Mouse (Mus musculus) c-Kit-positive CD71-positive TER-119-positive erythroid progenitor cells, embryonic 14.5 days (primary cell): Measurements from ENCODE around the gene Arel1.

Source experiments
- DNase-seq: peaks from one replicate; pipeline ENCODE4 v3.0.0-alpha.2; 2013; ENCODE audit warnings: low spot score

Arel1 gene

DNA sequence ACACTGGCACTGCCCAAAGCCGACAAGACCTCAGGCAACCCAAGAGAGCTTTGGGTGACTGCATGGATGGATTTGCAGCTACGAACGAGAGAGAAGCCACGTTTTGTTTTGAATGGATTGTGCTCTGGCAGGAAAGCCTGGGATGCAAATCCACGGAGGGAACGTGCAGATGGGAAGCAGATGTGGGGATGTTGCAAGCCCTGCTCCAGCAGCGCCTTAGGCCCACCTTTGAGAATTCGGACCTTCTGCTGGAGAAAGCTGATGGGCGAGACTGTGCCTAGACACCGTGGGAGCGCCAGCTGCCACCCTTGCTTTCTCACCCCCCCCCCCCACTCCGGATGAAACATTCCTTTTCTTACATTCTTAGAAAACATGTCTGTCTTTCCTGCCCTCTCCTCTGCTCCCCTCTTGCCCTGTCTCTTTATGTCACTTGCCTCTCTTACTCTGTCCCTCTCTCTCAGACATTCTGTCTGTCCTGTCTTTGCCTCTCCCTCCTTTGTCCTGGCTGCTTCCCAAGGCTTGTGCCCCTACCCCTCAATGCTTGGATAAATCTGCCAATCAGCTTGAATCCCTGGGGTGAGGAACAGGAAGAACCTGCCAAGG, 63.6 kb downstream of the Arel1 start:
- DNase-seq: no peak

DNA sequence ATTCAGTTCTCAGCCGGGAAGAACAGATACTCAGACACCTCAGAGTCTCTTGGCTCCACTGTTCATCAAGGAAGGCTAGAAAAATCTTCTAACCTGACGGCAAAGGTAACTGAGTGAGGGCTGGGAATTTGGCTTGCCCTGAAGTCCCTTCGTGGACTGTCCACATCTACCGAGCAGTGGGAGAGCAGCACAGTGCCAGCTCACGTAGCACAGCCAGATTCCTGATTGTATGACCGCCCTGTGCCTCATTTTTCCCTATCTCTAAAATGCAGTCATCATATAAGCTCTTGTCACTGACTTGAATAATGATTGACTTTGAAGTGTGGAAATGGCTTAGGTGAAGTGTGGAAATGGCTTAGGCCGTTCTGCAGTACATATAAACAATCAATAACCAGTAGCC, 66.3 kb downstream of the Arel1 start:
- DNase-seq: no peak

DNA sequence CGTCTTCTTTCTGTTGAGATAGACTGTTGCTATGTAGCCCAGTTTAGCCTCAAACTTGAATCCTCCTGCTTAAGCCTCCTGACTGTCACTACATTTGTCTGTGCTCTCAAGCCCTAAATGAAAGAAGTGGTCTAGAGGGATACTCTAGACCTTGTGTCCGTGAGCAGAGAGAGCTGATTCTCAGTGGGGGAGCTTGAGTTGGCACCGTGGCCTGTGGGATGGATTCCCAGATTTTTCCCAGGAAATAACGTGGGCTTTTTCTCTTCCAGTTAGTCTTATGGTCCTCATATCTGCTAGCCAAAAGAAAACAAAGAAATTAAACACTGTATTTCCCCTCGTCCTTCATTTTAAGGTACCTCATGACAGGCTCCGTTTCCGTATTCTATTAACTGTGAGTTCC, 70.4 kb downstream of the Arel1 start:
- DNase-seq: no peak

DNA sequence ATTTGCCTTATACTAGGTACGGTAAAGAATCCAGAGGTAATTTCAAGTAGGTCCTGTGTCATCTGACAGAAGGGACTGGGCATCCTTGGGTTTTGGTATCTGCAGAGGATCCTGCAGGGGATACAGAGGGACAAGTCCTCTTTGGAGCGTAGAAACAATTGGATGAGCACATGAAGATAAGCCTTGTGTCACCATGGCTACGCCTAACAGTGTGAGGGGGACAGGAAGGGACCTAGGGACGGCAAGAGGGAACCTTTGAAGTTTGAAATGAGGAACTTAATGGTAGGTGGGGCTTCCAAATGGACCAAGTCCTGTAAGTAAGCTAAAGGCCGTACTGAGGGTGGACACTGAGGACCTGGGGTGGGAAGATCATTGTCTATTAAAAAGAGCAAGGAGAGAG, 73.4 kb downstream of the Arel1 start:
- DNase-seq: no peak

DNA sequence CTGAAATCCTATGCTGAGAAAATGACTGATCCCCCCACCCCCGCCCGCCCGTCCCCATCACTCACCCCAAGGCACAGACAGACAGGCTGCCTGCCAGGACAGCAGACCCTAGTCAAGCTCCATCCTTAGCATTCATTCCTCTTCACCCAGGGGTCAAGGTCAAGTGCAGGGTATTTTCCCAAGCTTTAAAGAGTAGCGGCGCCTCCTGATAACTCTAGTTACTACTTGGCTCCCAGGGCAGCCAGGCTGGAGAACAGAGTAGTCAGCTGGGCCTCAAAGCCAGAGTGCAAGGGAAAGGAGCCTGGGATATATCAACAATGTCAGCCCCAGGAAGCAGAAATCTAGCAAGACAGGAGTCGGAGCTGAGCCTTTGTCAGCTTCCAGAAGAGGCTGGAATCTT, 74.5 kb downstream of the Arel1 start:
- no peak for DNase-seq

DNA sequence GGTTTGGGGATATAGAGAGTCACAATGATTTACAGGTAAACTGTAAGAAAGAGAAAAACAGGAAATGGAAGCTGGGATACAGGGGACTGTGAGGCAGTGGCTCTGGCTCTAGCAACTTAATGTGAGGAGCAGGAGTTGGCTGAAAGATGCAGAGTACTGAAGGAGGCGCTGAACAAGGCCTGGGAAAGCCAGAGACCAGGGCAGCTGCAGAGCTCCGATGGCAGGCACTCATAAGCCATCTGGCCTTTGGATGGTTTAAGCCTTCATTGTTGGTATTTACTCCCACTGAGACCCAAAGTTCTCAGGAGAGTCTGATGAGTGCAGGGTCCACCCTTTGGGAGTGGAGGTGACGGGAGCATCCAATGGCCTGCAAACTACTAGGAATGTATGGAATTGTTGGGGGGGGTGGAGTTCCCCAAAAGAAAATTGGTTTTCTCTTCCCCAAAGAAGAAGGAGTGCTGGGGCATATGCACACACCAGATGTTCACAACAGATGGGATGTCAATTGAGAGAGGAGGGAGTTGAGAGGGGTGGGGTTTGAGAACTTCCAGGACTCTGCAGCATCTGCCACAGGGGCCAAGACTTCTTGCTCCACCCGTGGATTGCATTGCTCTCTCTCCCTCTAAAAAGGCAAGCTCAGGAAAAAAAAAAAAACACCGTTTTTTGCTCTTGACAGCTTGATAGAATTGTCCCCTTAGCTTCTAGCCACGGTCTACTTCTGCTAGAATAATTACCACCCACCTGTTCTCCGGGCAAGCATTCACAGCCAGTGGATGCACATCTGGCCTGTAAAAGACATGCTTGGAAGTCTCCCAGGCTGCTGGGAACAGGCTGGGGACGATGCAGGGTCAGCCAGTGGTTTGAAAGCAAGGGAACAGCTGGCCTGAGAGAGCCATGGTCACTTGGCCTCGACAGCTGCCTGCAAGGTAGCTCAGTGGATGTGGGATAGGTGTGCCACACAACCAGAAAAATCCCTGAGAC, 76.8 kb downstream of the Arel1 start:
- DNase-seq: no peak

DNA sequence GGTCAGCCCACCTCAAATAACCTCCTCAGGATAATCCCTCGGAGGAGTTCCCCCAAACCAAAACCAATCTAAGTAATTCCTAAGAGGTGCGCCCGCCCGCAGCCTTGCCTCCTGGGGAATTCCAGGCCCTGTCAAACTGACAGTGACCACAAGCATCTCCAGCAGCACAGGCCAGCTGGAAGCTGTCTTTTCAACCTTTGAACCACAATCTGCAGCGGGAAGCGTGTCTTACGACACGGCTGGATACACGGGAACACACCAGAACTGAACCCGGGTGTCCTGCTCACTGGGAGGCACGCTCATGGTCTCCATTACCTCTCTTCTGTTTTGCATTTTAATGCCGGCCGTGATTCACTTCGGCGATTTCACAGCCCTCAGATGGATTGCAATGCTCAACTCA, 80.4 kb downstream of the Arel1 start:
- no peak for DNase-seq

DNA sequence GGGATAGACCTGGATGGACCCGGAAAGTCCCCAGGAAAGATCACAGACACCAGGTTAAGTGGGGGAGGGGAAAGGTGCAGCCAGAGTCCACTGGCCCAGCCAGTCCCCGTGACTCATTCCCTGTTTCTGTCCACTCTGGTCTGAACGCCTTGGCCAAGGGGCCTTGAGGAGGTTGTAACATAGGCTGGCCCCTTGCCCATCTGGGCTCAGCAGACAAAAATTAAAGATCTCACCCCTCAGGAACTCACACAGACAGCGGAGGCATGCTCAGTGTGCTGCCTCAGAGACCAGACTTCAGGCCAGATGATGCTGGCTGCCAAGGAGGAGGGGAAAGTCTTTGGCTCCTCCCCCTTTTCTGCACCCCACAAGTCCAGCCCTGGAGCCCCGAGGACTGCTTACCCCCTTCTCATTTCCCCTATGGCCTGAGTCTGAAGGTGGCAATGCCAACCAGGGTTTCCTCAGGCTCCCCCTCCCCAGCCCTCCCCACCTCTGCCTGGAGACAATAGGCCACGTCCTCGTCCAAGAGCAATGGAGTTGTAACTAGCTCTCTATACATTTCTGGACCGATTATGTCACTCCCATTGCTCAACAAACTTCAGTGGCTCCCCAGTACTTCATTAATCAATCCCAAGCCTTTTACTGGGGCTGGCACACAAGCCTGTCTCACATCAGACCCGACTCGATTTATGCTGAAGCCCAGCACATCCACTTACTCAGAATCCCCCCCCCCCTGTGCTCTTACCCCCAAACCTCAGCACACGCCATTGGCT, 85.4 kb downstream of the Arel1 start:
- no peak for DNase-seq

DNA sequence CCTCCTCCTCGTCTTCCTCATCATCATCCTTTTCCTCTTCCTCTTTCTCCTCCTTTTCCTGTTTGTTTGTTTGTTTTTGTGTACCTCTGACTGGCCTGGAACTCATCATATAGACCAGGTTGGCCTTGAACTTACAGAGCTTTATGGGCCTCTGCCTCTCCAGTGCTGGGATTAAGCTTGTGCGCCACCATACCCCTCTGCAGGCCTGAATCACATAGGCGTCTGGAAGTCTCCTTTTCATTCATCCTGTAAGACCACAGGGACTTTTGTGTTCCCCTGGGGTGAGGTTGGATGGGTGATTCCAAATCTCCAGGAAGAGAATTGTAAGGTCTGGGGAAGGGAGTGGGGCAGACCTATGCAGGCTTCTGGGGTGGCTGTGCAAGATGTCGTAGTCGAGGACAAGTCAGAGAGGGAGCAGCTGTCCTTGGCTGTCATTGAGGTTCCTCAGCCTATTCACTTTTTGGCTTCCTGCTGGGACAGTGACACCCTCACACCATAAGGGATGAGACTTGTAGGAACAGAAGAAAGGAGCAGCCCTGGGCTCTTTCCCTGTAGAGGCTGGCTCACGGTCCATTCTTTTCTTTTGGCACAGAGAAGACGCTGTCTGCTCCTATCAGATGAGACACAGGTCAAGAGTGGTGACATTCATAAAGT, 86.2 kb downstream of the Arel1 start:
- DNase-seq: no peak

DNA sequence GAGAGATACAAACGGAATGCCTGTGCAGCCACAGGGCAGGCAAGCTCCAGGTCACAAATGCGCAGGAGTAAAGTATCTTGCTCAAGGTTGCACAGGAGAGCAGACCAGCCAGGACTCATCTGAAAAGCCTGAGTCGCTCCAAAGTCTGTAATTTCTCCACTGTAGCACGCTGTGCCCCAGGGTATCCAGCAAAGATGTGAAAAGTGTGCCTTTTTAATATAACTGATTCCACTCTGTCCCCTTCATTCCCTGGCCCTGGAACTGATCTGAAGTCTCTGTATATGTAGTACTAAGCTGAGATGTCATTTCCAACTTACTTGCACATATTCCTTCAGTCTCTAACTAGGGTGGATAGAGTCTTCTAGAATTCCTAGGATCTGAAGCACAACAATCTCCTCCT, 87.9 kb downstream of the Arel1 start:
- DNase-seq: no peak

DNA sequence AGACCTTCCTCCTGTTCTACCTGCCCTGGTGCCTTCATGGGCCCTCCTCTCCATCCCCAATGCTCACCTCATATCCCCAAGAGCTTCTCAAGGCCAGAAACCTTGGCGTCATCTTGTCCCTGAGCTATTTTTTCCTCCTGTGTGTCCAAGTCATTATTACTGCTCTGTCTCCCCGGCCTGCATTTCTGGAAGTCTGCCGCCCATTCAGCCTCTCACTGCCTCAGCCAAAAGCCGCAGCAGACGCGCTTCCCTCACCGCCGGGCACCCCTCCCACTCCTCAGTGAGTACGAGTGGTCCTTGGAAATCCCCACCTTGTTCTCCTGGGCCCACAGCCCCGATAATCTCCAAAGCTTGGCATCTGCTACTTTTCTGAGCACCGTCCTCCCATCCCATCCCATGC, 90.6 kb downstream of the Arel1 start:
- no peak for DNase-seq

DNA sequence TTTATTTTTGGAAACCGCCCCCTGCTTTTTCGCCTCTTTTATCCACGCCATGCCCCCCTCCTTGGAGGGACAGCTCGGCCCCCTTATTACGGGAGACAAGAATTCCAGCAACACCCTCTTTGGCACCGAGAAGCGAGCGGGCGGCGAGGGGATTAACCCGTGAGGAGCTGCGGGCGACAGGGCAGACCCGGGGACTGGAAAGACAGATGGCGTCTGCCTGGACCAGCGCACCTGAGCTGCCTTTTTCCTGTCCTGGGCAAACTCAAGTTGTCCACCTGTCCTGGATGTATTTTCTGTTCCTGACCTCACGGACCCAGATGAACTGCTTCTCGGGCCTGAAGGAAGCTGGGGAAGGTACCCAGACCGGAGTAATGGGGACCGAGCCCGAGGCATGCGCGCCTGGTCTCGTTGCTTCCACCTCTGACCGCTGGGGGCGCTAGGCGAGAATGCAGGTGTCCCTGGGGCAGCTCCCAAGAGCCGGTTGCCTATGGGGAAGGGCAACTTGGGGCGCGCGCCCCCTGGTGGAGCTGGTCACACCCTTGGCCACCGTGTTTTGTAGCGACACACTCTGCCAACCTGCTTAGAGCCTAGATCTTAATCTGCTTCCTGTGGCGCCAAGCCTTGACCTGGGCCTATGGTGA, 94.1 kb downstream of the Arel1 start, which contains the start of gene Ltbp2:
TSS of gene Ltbp2 (minus strand) at position 52 of the 641 bp plus-strand sequence.
- DNase-seq: peak; percentile 84

DNA sequence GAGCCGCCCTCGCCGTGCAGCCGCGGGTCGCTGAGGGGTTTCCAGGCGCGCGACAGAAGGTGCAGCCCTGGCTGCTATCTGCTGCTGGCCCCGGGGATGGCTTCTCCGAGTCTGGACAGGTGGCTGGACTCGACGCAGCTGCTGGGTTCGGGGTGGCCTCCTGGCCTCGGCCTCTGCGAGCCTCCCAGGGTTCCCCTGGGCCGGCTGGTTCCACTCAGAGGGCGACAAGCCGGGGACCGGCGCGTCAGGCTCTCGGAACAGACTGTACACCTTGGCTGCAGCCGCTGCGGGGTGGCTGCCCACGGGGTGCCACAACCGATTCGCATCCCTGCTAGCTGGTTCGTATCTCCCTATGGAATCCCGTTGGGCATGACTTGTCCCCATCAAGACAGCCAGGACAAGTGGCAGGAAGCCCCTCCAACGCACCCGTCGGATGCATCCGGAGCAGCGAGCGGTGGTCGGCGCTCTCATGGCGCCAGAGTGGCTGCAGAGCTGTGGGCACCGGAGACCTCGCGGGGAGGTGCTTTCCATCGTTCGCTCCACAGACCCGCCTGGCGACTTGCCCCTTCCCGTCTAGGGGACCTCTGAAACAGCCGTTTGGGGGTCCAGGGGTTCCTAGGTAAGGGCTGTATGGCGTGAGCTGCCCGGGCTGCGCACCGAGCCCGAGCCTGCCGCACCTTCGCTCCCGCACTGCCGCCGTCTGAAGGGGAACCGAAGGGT, 94.8 kb downstream of the Arel1 start:
- no peak for DNase-seq

DNA sequence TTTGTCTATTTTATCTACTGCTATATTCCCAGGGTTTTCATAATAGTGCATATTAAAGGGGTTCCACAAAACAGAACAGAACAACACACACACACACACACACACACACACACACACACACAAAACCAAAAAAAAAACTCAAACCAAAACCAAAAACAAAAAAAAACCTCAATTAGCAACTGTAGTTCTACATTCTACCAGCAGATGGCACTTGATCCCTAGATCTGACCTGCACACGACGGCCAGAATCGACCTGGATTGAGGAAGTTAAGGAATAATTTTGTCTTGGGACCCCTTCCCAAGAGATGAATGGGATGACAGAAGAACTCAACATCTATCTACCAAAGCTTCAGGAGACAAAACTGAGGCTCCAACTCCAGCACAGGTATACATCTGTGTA, 97.3 kb downstream of the Arel1 start:
- DNase-seq: peak; percentile 52

DNA sequence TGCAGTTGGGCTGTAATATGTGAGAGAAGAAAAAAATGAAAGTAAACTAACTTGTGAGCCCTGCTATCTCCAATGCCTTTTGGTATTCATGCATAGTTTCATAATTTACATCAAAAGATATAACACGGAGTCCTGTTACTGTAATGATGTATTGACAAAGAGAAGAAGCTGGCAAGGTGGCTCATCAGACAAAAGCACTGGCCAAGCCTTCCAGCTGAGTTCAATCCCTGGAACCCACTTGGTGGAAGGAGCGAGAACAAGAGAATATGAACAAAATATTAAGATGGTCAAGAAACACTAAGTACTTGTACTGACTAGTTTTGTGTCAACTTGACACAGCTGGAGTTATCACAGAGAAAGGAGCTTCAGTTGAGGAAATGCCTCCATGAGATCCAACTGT, 98.4 kb downstream of the Arel1 start:
- DNase-seq: no peak
